Mouse (Mus musculus) midbrain, embryonic 16.5 days (tissue): ENCODE measurements around the gene Cnbp. TPM values are rescaled to one million over a fixed set of nuclear protein-coding genes. Genes with fewer than 3 reads are reported as not detected.

Source experiments
- ATAC-seq: fragments of 200-750 bp; cut with Nextera tagmentation; 2 replicates; pipeline ENCODE4 v1.8.0; 2017; ENCODE audit warnings: moderate TSS enrichment
- H3K27ac ChIP-seq: fragments of 300-500 bp; sonication (generic); 2 replicates; pipeline ENCODE4 v1.5.1; 2014; ENCODE audit warnings: mild to moderate bottlenecking, low read length, mixed read lengths
- H3K27me3 ChIP-seq: fragments of 300-500 bp; sonication (generic); 2 replicates; pipeline ENCODE4 v1.6.1; 2014; ENCODE audit warnings: low read depth, low read length, mixed read lengths; ENCODE audit not compliant: control insufficient read depth, insufficient read depth
- H3K36me3 ChIP-seq: fragments of 300-500 bp; sonication (generic); 2 replicates; pipeline ENCODE4 v1.6.1; 2014; ENCODE audit warnings: mild to moderate bottlenecking, low read length, moderate library complexity, mixed read lengths; ENCODE audit not compliant: control insufficient read depth, insufficient read depth
- H3K4me1 ChIP-seq: fragments of 300-500 bp; sonication (generic); 2 replicates; pipeline ENCODE4 v1.6.1; 2014; ENCODE audit warnings: mild to moderate bottlenecking, low read length, mixed read lengths; ENCODE audit not compliant: control insufficient read depth, insufficient read depth
- H3K4me2 ChIP-seq: fragments of 300-500 bp; sonication (generic); 2 replicates; pipeline ENCODE4 v1.6.1; 2014; ENCODE audit warnings: mild to moderate bottlenecking, low read length, mixed read lengths
- H3K4me3 ChIP-seq: fragments of 300-500 bp; sonication (generic); 2 replicates; pipeline ENCODE4 v1.5.1; 2014; ENCODE audit warnings: low read depth, mild to moderate bottlenecking, low read length, moderate library complexity, mixed read lengths
- H3K9ac ChIP-seq: fragments of 300-500 bp; sonication (generic); 2 replicates; pipeline ENCODE4 v1.6.1; 2014; ENCODE audit warnings: low read depth, low read length, mixed read lengths
- H3K9me3 ChIP-seq: fragments of 300-500 bp; sonication (generic); replicated peaks from 2 replicates; pipeline ENCODE4 v1.6.1; 2014; ENCODE audit warnings: mild to moderate bottlenecking, low read length, mixed read lengths; ENCODE audit not compliant: control insufficient read depth, poor library complexity, severe bottlenecking
- WGBS: fragments of 180-500 bp; shearing (Covaris S2); extraction: QIAGEN DNeasy Blood & Tissue Kit; methylation state at CpG from one replicate; pipeline ENCODE4 v1.1.7; 2014; 5-methylcytosine and 5-hydroxymethylcytosine counted together
- polyA plus RNA-seq: library from polyadenylated mRNA; unstranded; fragments of >200 nt; fragmentation: Nextera tagmentation; extraction: Ambion mirVana; gene quantifications from 2 replicates; pipeline ENCODE4 v1.2.1, GENCODE M21; 2015

Gene Cnbp
- polyA plus RNA-seq, 1 experiment from 2014 or later, result 484 TPM

DNA sequence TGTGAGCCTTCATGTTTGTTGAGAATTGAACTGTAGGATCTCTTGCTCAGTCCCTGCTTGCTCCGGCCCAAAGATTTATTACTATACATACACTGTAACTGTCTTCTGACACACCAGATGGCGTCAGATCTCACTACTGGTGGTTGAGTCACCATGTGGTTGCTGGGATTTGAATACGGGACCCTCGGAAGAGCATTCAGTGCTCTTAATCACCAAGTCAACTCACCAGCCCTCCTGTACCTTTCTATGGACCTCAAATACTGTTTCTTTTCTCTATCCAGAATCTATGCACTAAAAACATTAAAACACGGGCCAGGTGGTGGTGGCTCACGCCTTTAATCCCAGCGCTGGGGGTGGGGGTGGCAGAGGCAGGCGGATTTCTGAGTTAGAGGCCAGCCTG is 9.3 kb downstream of the Cnbp start:
- WGBS, result 78% methylated on average over 8 of the region's 8 CpGs
- no peak overlapping the region for H3K9ac ChIP-seq
- peaks cover 10% of the 10 kb centered on the region for H3K4me1 ChIP-seq
- no peak overlapping the region for H3K4me3 ChIP-seq
- ATAC-seq, result no peak
- H3K27me3 ChIP-seq, result no peaks in the 10 kb centered on the region
- no peak overlapping the region for H3K4me2 ChIP-seq
- H3K9me3 ChIP-seq, result no peaks in the 10 kb centered on the region
- peaks cover 29% of the 10 kb centered on the region for H3K36me3 ChIP-seq
- H3K27ac ChIP-seq, result no peak overlapping the region

DNA sequence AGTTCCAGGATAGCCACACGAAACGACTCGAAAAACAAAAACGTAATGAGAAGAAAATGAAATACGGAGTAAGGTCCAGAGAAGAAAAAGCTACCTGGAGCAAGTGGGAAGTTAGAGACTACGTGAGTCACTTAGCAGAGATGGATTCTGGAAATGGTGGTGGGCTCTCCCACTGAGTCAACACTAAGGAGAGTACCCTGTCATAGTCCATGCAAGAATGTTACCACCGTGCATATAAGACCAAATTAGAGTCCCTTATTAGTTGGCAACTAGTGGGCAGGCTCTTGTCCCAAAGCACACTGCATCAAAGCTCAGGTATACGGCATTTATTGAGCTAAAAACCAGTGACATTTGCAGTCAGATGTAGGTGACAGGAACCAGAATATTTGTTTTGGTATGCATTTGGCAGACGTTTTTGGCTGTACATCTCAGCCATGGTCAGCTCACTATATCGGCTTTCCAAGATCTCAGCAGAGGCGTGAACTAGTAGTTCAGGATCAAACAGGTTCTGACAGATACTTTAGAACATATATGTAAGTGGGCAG is 11.0 kb downstream of the Cnbp start:
- Histone ChIP-seq H3K27me3 (no peaks in the 10 kb centered on the region), H3K4me2 (no peak overlapping the region), H3K4me1 (peaks cover 10% of the 10 kb centered on the region), H3K9me3 (no peaks in the 10 kb centered on the region), H3K27ac (no peak overlapping the region), H3K9ac (no peak overlapping the region), H3K4me3 (no peak overlapping the region), H3K36me3 (peaks cover 25% of the 10 kb centered on the region)
- 67% methylated on average over 11 of the region's 11 CpGs for WGBS
- no peak for ATAC-seq

DNA sequence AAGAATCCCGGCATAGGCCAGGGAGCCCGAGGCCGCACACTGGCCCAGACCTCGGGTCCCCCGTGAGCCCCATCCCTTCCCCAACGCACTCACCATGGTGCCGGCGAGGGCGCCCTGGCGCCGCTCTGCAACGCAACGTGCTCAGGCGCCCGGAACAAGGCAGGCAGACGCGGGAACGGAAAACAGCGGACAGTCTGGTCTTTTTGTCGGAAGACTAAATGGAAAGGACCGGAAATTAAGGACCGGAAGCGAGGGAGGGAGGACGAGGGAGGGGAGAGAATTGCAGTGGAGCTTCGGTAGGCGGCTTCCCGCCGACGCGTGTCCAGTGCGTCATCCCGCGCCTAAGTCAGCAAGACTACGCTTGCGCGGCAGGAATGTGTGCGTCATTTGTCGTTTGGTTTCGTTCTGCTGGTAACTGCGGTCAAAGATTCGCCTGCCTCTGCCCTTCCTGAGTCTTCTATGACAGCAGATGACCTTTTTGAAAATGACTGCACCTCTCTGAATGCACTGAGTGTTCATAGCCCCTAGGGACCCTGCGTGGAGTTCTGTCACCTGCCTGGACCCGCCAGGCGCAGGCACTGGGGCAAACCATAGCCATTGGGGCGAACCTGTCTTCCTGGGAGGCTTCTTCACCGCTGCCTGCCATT is 12.2 kb downstream of the Cnbp start, which contains the start of gene Isy1:
Isy1 (minus strand) TSS at position 248 of the 647 bp plus-strand sequence.
- H3K27ac ChIP-seq, result peak within 1 kb of the TSS; percentile 96
- peak within 1 kb of the TSS; percentile 87 for H3K4me3 ChIP-seq
- peak; percentile 97 for ATAC-seq
- H3K36me3 ChIP-seq, result peaks cover 20% of the 10 kb centered on the region
- H3K4me1 ChIP-seq, result peaks cover 10% of the 10 kb centered on the region
- peak within 1 kb of the TSS; percentile 78 for H3K4me2 ChIP-seq
- H3K27me3 ChIP-seq, result no peaks in the 10 kb centered on the region
- H3K9me3 ChIP-seq, result no peaks in the 10 kb centered on the region
- peak within 1 kb of the TSS; percentile 82 for H3K9ac ChIP-seq
- under 1% methylated on average over 46 of the region's 46 CpGs for WGBS

DNA sequence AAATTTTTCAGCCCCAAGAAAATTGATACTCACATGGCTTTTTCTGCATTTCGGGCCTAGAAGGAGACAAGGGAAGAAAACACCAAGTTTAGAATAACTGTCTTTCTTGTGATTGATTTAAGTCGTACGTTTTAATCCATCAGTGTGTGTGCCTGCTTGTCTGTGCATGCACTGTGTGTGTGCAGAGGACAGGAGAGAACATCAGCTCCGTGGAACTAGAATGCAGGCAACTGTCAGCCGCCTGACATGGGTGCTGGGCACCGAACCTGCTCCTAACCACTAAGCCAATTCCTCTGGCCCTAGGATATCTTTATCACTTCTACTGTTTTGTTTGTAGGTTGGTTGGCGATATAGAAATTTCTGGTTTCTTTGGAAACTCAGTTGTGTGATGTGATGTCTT is 15.2 kb downstream of the Cnbp start, which contains the start of gene Gm45140:
Gm45140 (minus strand) TSS at position 101 of the 400 bp plus-strand sequence.
- Histone ChIP-seq H3K4me3 (no peak within 1 kb of the TSS), H3K9ac (no peak within 1 kb of the TSS), H3K4me1 (peaks cover 10% of the 10 kb centered on the region), H3K27ac (no peak within 1 kb of the TSS), H3K36me3 (peaks cover 11% of the 10 kb centered on the region; the same call in 1 of the 2 replicates), H3K9me3 (no peaks in the 10 kb centered on the region), H3K27me3 (no peaks in the 10 kb centered on the region), H3K4me2 (no peak within 1 kb of the TSS)
- no peak for ATAC-seq
- 95% methylated on average over 7 of the region's 7 CpGs for WGBS

DNA sequence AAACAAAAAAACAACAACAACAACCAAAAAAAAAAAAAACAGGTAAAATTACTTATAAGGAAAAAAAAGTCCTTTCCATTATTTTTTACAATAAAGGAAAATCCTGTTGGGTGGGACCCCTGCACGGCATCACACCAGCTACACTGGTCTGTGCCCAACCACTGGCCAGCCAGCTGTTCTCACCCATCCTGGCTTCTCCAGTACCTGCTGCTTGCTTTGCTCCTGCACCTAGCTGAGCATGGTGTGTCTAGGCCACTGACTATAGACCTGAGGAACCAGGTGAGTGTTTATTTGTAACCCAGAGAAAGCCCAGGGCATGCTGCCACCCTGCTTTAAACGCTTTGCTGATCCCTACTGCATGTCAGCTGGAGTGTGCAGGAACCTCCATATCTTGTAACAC is 30.5 kb downstream of the Cnbp start:
- Histone ChIP-seq H3K4me1 (no peaks in the 10 kb centered on the region), H3K4me2 (no peak overlapping the region), H3K9me3 (no peaks in the 10 kb centered on the region), H3K27me3 (no peaks in the 10 kb centered on the region), H3K36me3 (peaks cover 52% of the 10 kb centered on the region), H3K27ac (no peak overlapping the region), H3K9ac (no peak overlapping the region), H3K4me3 (no peak overlapping the region)
- WGBS, result 98% methylated on average over 2 of the region's 2 CpGs
- ATAC-seq, result no peak

DNA sequence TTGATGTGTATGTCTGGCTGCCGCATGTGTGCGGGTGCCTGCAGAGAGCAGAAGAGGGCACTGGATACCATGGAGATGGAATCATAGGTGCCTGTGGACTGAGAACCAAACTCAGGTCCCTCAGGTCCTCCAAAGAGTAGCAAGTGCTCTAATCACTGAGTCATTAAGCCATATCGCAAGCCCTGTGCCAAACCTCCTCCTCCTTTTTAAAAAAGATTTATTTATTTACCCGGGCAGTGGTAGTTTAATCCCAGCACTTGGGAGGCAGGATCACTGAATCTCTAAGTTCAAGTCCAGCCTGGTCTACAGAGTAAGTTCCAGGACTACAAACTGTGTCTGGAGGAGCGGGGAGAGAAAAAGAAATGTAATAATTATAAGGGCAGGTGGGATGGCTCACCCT is 36.4 kb downstream of the Cnbp start:
- no peak overlapping the region for H3K27ac ChIP-seq
- no peak for ATAC-seq
- H3K4me3 ChIP-seq, result no peak overlapping the region
- H3K9me3 ChIP-seq, result no peaks in the 10 kb centered on the region
- H3K36me3 ChIP-seq, result peaks cover 27% of the 10 kb centered on the region
- no peaks in the 10 kb centered on the region for H3K27me3 ChIP-seq
- H3K4me2 ChIP-seq, result no peak overlapping the region
- WGBS, result 93% methylated on average over 5 of the region's 5 CpGs
- no peak overlapping the region for H3K9ac ChIP-seq
- peaks cover 13% of the 10 kb centered on the region for H3K4me1 ChIP-seq

DNA sequence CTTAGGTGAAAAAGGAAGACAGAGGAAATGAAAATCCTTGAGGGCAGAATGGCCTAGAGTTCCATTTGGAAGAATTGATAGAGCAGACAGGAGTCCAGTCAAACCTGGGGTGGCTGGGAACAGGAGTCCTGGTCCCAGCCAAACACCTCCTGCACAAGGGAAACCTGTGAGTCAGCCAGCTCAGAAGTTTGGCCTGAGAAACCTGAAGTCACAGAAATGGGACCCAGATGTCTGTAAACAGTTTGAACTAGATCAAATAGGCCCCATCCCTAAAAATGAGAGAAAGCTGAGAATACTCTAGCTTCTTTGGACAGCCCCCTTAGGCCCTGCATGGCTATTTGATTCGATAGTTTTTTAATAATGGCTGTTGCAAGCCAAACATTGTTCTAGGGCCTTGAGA is 38.2 kb downstream of the Cnbp start:
- no peaks in the 10 kb centered on the region for H3K9me3 ChIP-seq
- WGBS, result 81% methylated on average over 1 of the region's 1 CpGs
- H3K36me3 ChIP-seq, result peaks cover 11% of the 10 kb centered on the region
- H3K4me2 ChIP-seq, result no peak overlapping the region; the same call in 1 of the 2 replicates
- no peak overlapping the region for H3K27ac ChIP-seq
- ATAC-seq, result no peak
- no peak overlapping the region; the same call in 1 of the 2 replicates for H3K9ac ChIP-seq
- H3K27me3 ChIP-seq, result no peaks in the 10 kb centered on the region
- no peak overlapping the region for H3K4me3 ChIP-seq
- peaks cover 13% of the 10 kb centered on the region for H3K4me1 ChIP-seq

DNA sequence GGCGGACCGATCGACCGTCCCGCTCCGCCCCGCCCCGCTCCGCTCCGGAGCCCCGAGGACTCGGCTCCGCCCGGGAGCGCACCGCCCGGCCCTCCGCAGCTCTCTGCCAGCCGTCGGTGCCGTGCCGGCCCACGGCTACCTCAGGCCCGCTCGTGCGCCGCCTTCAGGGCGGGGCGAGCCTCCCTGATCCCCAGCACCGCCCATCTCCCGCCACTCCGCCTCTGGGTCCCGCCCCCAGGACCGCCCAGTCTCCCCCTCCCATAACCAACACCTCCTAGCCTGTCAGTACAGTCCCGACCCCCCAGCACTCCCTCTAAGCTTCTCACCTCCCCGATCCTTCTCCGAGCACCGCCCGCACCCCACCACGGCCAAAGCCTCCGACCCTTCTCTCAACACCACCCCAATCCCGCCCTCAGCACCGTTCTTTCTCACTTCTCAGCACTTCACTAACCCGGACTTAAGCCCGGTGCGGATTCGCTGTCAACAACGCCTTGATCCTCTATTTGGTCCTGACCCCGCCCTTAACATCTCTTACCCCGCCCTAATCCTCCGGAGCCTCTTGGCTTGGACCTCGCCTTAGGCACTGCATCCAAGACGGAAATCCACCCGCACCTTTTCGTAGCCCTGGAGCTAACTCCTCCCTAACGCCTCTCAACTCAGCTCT is 39.1 kb downstream of the Cnbp start, which contains the start of gene Rab43:
Rab43 (minus strand) TSS at position 490 of the 664 bp plus-strand sequence.
- H3K9me3 ChIP-seq, result no peaks in the 10 kb centered on the region
- peaks cover 13% of the 10 kb centered on the region for H3K4me1 ChIP-seq
- no peaks in the 10 kb centered on the region for H3K27me3 ChIP-seq
- peak within 1 kb of the TSS; percentile 72 for H3K4me3 ChIP-seq
- ATAC-seq, result peak; percentile 98
- H3K4me2 ChIP-seq, result peak within 1 kb of the TSS; percentile 93
- peak within 1 kb of the TSS; percentile 61 for H3K27ac ChIP-seq
- H3K9ac ChIP-seq, result peak within 1 kb of the TSS; percentile 82
- under 1% methylated on average over 50 of the region's 56 CpGs for WGBS
- peaks cover 4% of the 10 kb centered on the region for H3K36me3 ChIP-seq
